Mouse (Mus musculus): ENCODE results near the gene Ggcx.

DNA sequence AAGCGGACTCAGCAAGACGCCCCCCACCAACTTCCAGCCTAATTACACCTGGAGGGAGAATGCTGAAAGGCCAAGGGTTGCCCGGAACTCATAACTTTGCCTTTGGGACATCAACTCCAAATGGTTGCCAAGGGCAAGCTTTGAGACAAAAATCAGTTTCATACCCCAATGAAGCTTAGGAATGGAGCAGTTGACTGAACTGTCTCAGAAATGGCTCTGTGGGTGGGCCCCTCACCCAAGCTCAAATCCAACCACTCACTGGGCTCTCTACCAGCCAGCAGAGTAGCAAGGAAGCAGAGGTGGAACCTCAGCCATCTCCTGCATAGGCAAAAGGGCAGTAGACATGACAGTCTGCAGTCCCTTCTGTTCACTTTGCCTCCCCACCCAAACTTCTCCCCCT, 26.3 kb upstream of the Ggcx start:
- no peak for TF ChIP-seq CTCF (IDR thresholded peaks at IDR 0.05; ENCODE audit: insufficient read depth, low read length)
- no peak for TF ChIP-seq POLR2A (IDR thresholded peaks at IDR 0.05; ENCODE audit: borderline replicate concordance, extremely low read depth, low read depth, low read length)

Data from lung, adult 2 months (tissue).